ENCODE assay signal across 9 mouse cellular contexts in the genomic region with DNA sequence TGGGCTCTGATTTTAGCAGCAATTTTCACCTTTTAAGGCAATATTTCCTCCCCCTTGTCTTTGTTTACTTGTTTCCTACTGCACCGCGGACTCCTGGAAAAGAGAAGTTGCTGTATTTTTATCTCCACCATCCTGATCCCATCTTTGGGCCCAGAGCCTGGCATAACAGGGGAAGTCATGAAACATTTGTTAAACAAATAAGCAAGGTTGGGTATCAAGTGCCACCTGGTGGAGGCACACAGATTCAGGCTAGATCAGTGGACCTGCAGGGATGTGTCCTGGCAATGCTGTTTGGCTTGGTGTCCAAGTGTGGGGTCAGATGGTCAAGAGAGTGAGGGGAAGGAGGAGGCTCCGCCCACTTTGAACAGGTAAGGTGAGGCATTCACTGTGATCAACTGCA. TPM values are rescaled to one million over a fixed set of nuclear protein-coding genes. Genes with fewer than 3 reads are reported as not detected.
A peak's percentile ranks its signal among the peaks of the same experiment; 100 is the strongest.
DNase-seq lines count a peak whose midpoint lies in the region; ATAC-seq and TF ChIP-seq lines count a peak whose summit lies in the region.
"Had no signal": no experiment of that assay in that cellular context is flagged by ENCODE, and none has a peak within 500 bp of the region (broad histone marks: within the 10 kb centered on the region; RNA-seq: fewer than 3 reads in every experiment).

No protein-coding gene starts in this region.

- 15% methylated on average over 3 of the region's 3 CpGs for WGBS in lung, postnatal 0 days

- no peaks in the 10 kb centered on the region for H3K27me3 ChIP-seq in lung, postnatal 0 days (replicated peaks; ENCODE audit: insufficient read depth, low read length)
- H3K27me3 ChIP-seq: hindbrain, embryonic 15.5 days had no signal

- H3K9me3 ChIP-seq in lung, postnatal 0 days (ENCODE audit: low read length) = no peaks in the 10 kb centered on the region
- H3K9me3 ChIP-seq: hindbrain, embryonic 15.5 days had no signal

- ATAC-seq in lung, postnatal 0 days = peak; percentile 50

- H3K9ac ChIP-seq in lung, postnatal 0 days (replicated peaks; ENCODE audit: low read depth) = no peak overlapping the region
- H3K9ac ChIP-seq: hindbrain, embryonic 15.5 days had no signal

- peaks cover 5% of the 10 kb centered on the region for H3K4me1 ChIP-seq in embryonic fibroblast, embryonic 13.5 days (ENCODE audit: control insufficient read depth, insufficient read depth, low read length)
- no peaks in the 10 kb centered on the region for H3K4me1 ChIP-seq in lung, postnatal 0 days (ENCODE audit: insufficient read depth, low read depth, low read length)

- peak; percentile 63; the same call in 1 of the 2 replicates for TF ChIP-seq CTCF in embryonic fibroblast, embryonic 13.5 days (IDR thresholded peaks at IDR 0.05; ENCODE audit: borderline replicate concordance, insufficient read depth, low read length)
- peak; percentile 84 for TF ChIP-seq CTCF in lung, postnatal 0 days (IDR thresholded peaks at IDR 0.05)

- H3K4me2 ChIP-seq in lung, postnatal 0 days (replicated peaks; ENCODE audit: low read depth, low read length) = no peak overlapping the region
- H3K4me2 ChIP-seq: hindbrain, embryonic 15.5 days had no signal

- H3K36me3 ChIP-seq in lung, postnatal 0 days (ENCODE audit: insufficient read depth, low read length) = no peaks in the 10 kb centered on the region
- H3K36me3 ChIP-seq: hindbrain, embryonic 15.5 days had no signal

- no peak overlapping the region for H3K4me3 ChIP-seq in embryonic fibroblast, embryonic 13.5 days (ENCODE audit: insufficient read depth, low read length)
- no peak overlapping the region for H3K4me3 ChIP-seq in lung, postnatal 0 days (ENCODE audit: low read depth, low read length)
- H3K4me3 ChIP-seq: hindbrain, embryonic 15.5 days had no signal

- no peak for TF ChIP-seq EP300 in lung, postnatal 0 days (IDR thresholded peaks at IDR 0.05)

- H3K27ac ChIP-seq in embryonic fibroblast, embryonic 13.5 days (ENCODE audit: insufficient read depth, low read length) = no peak overlapping the region
- H3K27ac ChIP-seq in lung, postnatal 0 days (ENCODE audit: low read length) = no peak overlapping the region
- H3K27ac ChIP-seq: hindbrain, embryonic 15.5 days had no signal

- no peak for TF ChIP-seq POLR2A in embryonic fibroblast, embryonic 13.5 days (IDR thresholded peaks at IDR 0.05; ENCODE audit: low read depth, low read length)

- DNase-seq in gastrocnemius, adult 18-20 months (ENCODE audit: low spot score) = peak; percentile 65
- DNase-seq in gastrocnemius, postnatal 25 days = no peak
- DNase-seq in 416B (ENCODE audit: low read depth) = peak; percentile 63
- DNase-seq in adrenal gland, postnatal 36 days = peak; percentile 50 to 63
- peak; percentile 74 to 85 for DNase-seq in kidney, postnatal 4 days
- DNase-seq in lung, postnatal 0 days (ENCODE audit: low spot score) = peak; percentile 61
- DNase-seq in testis, postnatal 10 days (ENCODE audit: low spot score) = peak; percentile 63

RNA-seq across cellular contexts. Expression of a gene that starts 12.7 kb away (rescaled TPM):
- total RNA-seq in gastrocnemius, adult 18-20 months (2021) = under 1 TPM; 0.59 to 0.81 TPM
- total RNA-seq in gastrocnemius, postnatal 25 days (2021) = under 1 TPM; 0.43 to 0.72 TPM
- 1 to 10 TPM; 1.4 to 2.4 TPM for total RNA-seq in adrenal gland, postnatal 36 days (2021)
- polyA plus RNA-seq in embryonic fibroblast, embryonic 13.5 days (2011; ENCODE audit: insufficient read length, low read depth, missing spikeins) = 0.84 TPM in 1 of 2 replicates, not detected in the other
- polyA plus RNA-seq in lung, postnatal 0 days (2015; fragmentation: Nextera tagmentation; extraction: Ambion mirVana) = 4.6 and 5.9 TPM in 2 replicates

RNA-seq across cellular contexts. Expression of a gene that starts 26.2 kb away (rescaled TPM):
- total RNA-seq in gastrocnemius, adult 18-20 months (2021) = 10 to 100 TPM; 39.7 to 43.7 TPM
- 10 to 100 TPM; 31.2 to 47.0 TPM for total RNA-seq in gastrocnemius, postnatal 25 days (2021)
- 1 to 10 TPM; 6.9 to 8.8 TPM for total RNA-seq in adrenal gland, postnatal 36 days (2021)
- 6.4 and 9.2 TPM in 2 replicates for polyA plus RNA-seq in embryonic fibroblast, embryonic 13.5 days (2011; ENCODE audit: insufficient read length, low read depth, missing spikeins)
- polyA plus RNA-seq in lung, postnatal 0 days (2015; fragmentation: Nextera tagmentation; extraction: Ambion mirVana) = 10.4 and 11.1 TPM in 2 replicates

RNA-seq across cellular contexts. Expression of a gene that starts 57.0 kb away (rescaled TPM):
- under 1 TPM; 0.09 to 0.24 TPM for total RNA-seq in gastrocnemius, adult 18-20 months (2021)
- under 1 TPM in 1 of 2 experiments, not detected in 1; 0.19 TPM for total RNA-seq in gastrocnemius, postnatal 25 days (2021)
- 1 to 10 TPM in 1 of 2 experiments, under 1 TPM in 1; 0.89 to 1.5 TPM for total RNA-seq in adrenal gland, postnatal 36 days (2021)
- 0.48 and 1.1 TPM in 2 replicates for polyA plus RNA-seq in embryonic fibroblast, embryonic 13.5 days (2011; ENCODE audit: insufficient read length, low read depth, missing spikeins)
- polyA plus RNA-seq in lung, postnatal 0 days (2015; fragmentation: Nextera tagmentation; extraction: Ambion mirVana) = 1.5 and 2.0 TPM in 2 replicates
